Mouse (Mus musculus): ENCODE results near the gene Itpkb. TPM values are rescaled to one million over a fixed set of nuclear protein-coding genes. Genes with fewer than 3 reads are reported as not detected.
A peak's percentile ranks its signal among the peaks of the same experiment; 100 is the strongest.

Itpkb gene
- polyA plus RNA-seq, 1 experiment, result 8.0 TPM

DNA sequence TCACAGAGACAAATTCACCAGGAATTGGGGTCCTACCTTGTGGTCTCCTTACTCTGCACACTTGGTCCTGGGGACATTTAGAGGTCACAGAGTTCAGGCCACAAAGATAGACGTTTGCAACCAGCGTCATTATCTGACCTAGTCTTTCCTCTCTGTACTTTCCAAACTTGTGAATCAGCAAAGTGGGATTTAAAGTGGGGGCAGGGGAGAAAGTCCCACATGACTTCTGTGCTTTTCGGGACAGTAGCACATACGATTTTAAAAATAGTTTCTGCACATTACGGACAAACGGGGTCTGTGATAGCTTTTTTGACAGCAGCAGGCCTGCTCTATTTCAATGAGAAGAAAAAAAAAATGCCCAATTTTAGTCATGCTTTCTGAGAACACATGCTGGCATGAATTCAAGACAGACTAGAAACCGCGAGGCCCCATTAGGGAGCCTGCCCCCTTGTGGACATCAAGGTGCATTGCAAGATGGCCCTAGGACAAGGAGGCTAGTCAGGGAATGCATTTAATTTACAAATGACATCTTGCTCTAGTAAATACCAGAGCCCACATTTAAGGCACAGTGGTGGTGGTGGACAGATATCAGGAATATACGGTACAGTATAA, 97.9 kb downstream of the Itpkb start:
- Histone ChIP-seq H3K4me3 (ENCODE audit: insufficient read depth, low read length) (no peak overlapping the region), H3K27ac (ENCODE audit: insufficient read depth, low read length) (no peak overlapping the region), H3K4me1 (ENCODE audit: control insufficient read depth, insufficient read depth, low read length) (no peaks in the 10 kb centered on the region; the same call in 1 of the 2 replicates)
- TF ChIP-seq POLR2A (IDR thresholded peaks at IDR 0.05; ENCODE audit: extremely low read depth, insufficient read depth, low read length) (no peak), CTCF (IDR thresholded peaks at IDR 0.05; ENCODE audit: extremely low read depth, insufficient read depth, low read length) (peak; percentile 92)

- TF ChIP-seq CTCF (IDR thresholded peaks at IDR 0.05; ENCODE audit: extremely low read depth, insufficient read depth, low read length) (no peak), POLR2A (IDR thresholded peaks at IDR 0.05; ENCODE audit: extremely low read depth, insufficient read depth, low read length) (no peak)
- Histone ChIP-seq H3K27ac (ENCODE audit: insufficient read depth, low read length) (no peak overlapping the region), H3K4me3 (ENCODE audit: insufficient read depth, low read length) (no peak overlapping the region), H3K4me1 (ENCODE audit: control insufficient read depth, insufficient read depth, low read length) (no peaks in the 10 kb centered on the region; the same call in 1 of the 2 replicates)
These were observed 98.6 kb downstream of the Itpkb start for GRCm38 (mm10) chr1:180428871-180429270.

- H3K27ac ChIP-seq (ENCODE audit: insufficient read depth, low read length), result no peak overlapping the region
- no peaks in the 10 kb centered on the region; the same call in 1 of the 2 replicates for H3K4me1 ChIP-seq (ENCODE audit: control insufficient read depth, insufficient read depth, low read length)
- TF ChIP-seq CTCF (IDR thresholded peaks at IDR 0.05; ENCODE audit: extremely low read depth, insufficient read depth, low read length) (no peak), POLR2A (IDR thresholded peaks at IDR 0.05; ENCODE audit: extremely low read depth, insufficient read depth, low read length) (no peak)
These were observed 99.5 kb downstream of the Itpkb start for GRCm38 (mm10) chr1:180429819-180430218.

DNA sequence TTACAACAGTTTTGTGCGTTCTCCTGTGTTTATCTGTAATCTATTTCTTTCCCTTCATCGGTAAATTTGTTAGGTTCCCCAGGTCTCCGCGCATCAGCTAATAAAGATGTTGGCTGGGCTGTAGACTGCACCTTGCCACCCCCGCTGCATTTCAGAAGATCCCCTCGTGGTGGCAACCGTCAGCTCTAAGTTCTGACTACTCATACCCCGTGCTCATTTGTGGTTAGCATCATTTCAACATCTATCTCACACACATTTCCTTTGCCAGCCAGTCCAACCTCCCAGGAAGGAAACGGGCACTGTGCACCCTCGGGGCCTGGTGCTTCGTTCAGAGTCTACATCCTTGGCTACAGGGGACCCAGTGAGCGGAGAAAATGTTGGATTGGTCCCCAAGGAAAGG, 101.5 kb downstream of the Itpkb start:
- Histone ChIP-seq H3K27ac (ENCODE audit: insufficient read depth, low read length) (no peak overlapping the region), H3K4me3 (ENCODE audit: insufficient read depth, low read length) (no peak overlapping the region), H3K4me1 (ENCODE audit: control insufficient read depth, insufficient read depth, low read length) (no peaks in the 10 kb centered on the region; the same call in 1 of the 2 replicates)
- TF ChIP-seq CTCF (IDR thresholded peaks at IDR 0.05; ENCODE audit: extremely low read depth, insufficient read depth, low read length) (peak; percentile 32; the same call in 1 of the 2 replicates), POLR2A (IDR thresholded peaks at IDR 0.05; ENCODE audit: extremely low read depth, insufficient read depth, low read length) (no peak)

More at GRCm38 (mm10) chr1:180429819-180430218, 99.5 kb downstream of the Itpkb start:
- no peak overlapping the region for H3K4me3 ChIP-seq (ENCODE audit: insufficient read depth, low read length)

DNA sequence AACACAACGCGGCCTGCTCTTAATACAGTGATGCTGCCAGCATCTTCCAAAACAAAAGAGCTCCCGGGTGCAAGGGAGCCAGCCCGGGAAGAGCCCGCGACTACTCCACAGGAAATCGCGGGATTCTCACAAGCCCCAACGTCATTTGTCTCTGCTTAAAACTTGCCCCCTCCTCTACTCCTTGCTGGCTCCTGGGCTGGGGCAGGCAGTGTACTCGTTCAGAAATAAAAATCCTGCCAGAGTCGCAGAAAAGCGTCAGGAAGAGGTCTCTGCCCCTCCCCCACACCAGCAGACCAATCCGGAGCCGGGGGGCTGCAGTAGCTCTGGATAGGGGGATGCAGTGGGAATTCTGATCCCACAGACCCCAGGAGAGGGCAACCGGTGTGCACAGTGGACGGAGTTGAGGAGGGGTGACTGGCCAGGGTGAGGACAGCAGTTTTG, 102.8 kb downstream of the Itpkb start:
- Histone ChIP-seq H3K27ac (ENCODE audit: insufficient read depth, low read length) (no peak overlapping the region), H3K4me3 (ENCODE audit: insufficient read depth, low read length) (no peak overlapping the region)

DNA sequence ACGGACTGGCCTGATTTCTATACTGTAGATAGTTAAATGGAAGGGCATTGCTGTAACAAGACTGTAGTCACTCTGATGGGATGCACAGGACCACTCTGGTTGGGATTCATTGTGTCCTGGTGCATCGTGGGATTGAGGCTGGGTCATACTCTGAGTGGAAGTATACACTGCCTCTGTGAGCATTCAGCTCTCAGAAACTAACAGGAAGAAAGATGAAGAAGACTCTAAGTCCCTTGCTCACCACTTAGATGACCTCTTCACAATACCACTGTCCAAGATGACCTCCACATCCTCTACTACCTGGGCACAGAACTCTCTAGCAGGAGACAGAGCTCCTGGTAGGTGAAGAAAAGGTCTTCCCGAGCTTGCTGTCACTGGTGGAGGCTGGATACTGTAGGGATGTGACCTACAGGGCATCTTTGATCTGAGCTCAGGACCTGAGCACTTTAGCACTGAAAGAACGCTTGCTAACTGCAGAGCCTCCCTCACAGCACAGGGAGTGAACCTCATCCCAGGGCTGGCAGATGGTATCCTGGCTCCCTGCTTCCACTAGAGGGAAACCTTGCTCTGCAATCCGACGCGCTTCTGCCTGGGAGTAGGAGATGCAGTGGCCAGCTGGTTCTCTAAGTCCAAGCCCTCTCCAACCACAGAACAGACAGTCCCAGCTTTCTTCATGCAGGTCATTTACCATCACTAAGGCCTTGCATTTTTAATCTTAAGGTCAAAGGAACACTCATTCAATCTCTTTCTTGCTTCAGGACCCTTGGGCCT, 103.7 kb downstream of the Itpkb start:
- H3K4me3 ChIP-seq (ENCODE audit: insufficient read depth, low read length), result no peak overlapping the region
- no peak overlapping the region for H3K27ac ChIP-seq (ENCODE audit: insufficient read depth, low read length)
- H3K4me1 ChIP-seq (ENCODE audit: control insufficient read depth, insufficient read depth, low read length), result no peaks in the 10 kb centered on the region
- TF ChIP-seq CTCF (IDR thresholded peaks at IDR 0.05; ENCODE audit: extremely low read depth, insufficient read depth, low read length) (peak; percentile 97), POLR2A (IDR thresholded peaks at IDR 0.05; ENCODE audit: extremely low read depth, insufficient read depth, low read length) (no peak)

More for the DNA sequence above, 102.8 kb downstream of the Itpkb start:
- TF ChIP-seq CTCF (IDR thresholded peaks at IDR 0.05; ENCODE audit: extremely low read depth, insufficient read depth, low read length), result no peak
- TF ChIP-seq POLR2A (IDR thresholded peaks at IDR 0.05; ENCODE audit: extremely low read depth, insufficient read depth, low read length), result no peak
- no peaks in the 10 kb centered on the region; the same call in 1 of the 2 replicates for H3K4me1 ChIP-seq (ENCODE audit: control insufficient read depth, insufficient read depth, low read length)

GRCm38 (mm10) chr1:180434925-180435324, 104.6 kb downstream of the Itpkb start:
- no peaks in the 10 kb centered on the region for H3K4me1 ChIP-seq (ENCODE audit: control insufficient read depth, insufficient read depth, low read length)
- no peak for TF ChIP-seq CTCF (IDR thresholded peaks at IDR 0.05; ENCODE audit: extremely low read depth, insufficient read depth, low read length)
- no peak for TF ChIP-seq POLR2A (IDR thresholded peaks at IDR 0.05; ENCODE audit: extremely low read depth, insufficient read depth, low read length)
- H3K4me3 ChIP-seq (ENCODE audit: insufficient read depth, low read length), result no peak overlapping the region
- no peak overlapping the region for H3K27ac ChIP-seq (ENCODE audit: insufficient read depth, low read length)

DNA sequence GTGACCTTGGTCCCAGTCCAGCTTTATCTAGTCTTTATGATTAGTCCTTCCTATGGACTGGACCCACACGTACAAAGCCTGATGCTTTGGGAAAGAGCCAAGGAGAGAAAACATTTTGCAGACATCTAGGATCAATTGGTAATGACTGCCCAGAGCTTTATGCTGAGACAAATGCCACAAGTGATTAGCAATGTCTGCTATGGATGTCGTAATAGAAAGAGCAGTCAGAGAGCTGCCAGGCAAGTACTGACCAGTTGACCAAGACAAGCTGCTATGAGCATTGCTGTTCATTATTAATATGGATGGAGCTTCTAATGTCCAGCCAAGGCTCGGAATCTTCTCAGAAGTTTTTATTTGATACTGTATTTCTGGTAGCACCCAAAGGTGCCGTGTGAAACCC, 109.2 kb downstream of the Itpkb start:
- Histone ChIP-seq H3K27ac (ENCODE audit: insufficient read depth, low read length) (no peak overlapping the region), H3K4me3 (ENCODE audit: insufficient read depth, low read length) (no peak overlapping the region), H3K4me1 (ENCODE audit: control insufficient read depth, insufficient read depth, low read length) (no peaks in the 10 kb centered on the region)
- no peak for TF ChIP-seq POLR2A (IDR thresholded peaks at IDR 0.05; ENCODE audit: extremely low read depth, insufficient read depth, low read length)
- no peak for TF ChIP-seq CTCF (IDR thresholded peaks at IDR 0.05; ENCODE audit: extremely low read depth, insufficient read depth, low read length)

DNA sequence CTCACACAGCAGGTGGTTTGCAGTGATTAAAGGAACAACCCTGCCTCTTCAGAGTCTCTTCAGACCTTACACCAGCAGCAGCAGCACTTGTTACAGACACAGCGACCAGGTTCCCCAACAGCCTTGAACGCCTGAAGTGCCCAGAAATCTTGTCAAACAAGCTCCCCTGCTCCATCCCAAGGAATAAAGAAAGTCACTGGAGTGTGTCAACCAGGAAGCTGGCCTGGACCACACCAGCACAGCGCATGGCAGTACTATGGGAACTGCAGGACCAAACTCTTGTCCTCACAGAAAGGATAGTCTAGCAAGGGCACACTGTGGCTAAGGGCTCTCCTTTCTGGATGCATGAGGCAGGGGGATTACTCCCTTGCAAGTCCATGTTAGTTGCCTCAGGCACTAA, 114.1 kb downstream of the Itpkb start:
- Histone ChIP-seq H3K4me1 (ENCODE audit: control insufficient read depth, insufficient read depth, low read length) (peaks cover 8% of the 10 kb centered on the region), H3K4me3 (ENCODE audit: insufficient read depth, low read length) (no peak overlapping the region), H3K27ac (ENCODE audit: insufficient read depth, low read length) (no peak overlapping the region)
- TF ChIP-seq CTCF (IDR thresholded peaks at IDR 0.05; ENCODE audit: extremely low read depth, insufficient read depth, low read length), result no peak
- TF ChIP-seq POLR2A (IDR thresholded peaks at IDR 0.05; ENCODE audit: extremely low read depth, insufficient read depth, low read length), result no peak

Measured in cortical plate, adult 2 months (tissue).